Mouse (Mus musculus) limb, embryonic 15.5 days (tissue): ENCODE results near the gene Snrpg. TPM values are rescaled to one million over a fixed set of nuclear protein-coding genes. Genes with fewer than 3 reads are reported as not detected.

Experiments
- ATAC-seq: fragments of 200-750 bp; cut with Nextera tagmentation; 2 replicates; pipeline ENCODE4 v1.8.0; 2017; ENCODE audit warnings: low read depth, moderate TSS enrichment; ENCODE audit not compliant: insufficient number of reproducible peaks, low FRiP score, low TSS enrichment
- H3K27ac ChIP-seq: fragments of 300-500 bp; sonication (generic); 2 replicates; pipeline ENCODE4 v1.5.1; 2015; ENCODE audit warnings: moderate library complexity, mild to moderate bottlenecking, inconsistent platforms
- H3K27me3 ChIP-seq: fragments of 300-500 bp; sonication (generic); 2 replicates; pipeline ENCODE4 v1.6.1; 2015; ENCODE audit warnings: inconsistent platforms
- H3K36me3 ChIP-seq: fragments of 300-500 bp; sonication (generic); 2 replicates; pipeline ENCODE4 v1.6.1; 2015; ENCODE audit warnings: inconsistent platforms
- H3K4me1 ChIP-seq: fragments of 300-500 bp; sonication (generic); 2 replicates; pipeline ENCODE4 v1.6.1; 2015; ENCODE audit warnings: inconsistent platforms
- H3K4me2 ChIP-seq: fragments of 300-500 bp; sonication (generic); 2 replicates; pipeline ENCODE4 v1.6.1; 2015; ENCODE audit warnings: mild to moderate bottlenecking, inconsistent platforms
- H3K4me3 ChIP-seq: fragments of 300-500 bp; sonication (generic); 2 replicates; pipeline ENCODE4 v1.5.1; 2015; ENCODE audit warnings: mild to moderate bottlenecking, inconsistent platforms
- H3K9ac ChIP-seq: fragments of 300-500 bp; sonication (generic); 2 replicates; pipeline ENCODE4 v1.6.1; 2015; ENCODE audit warnings: inconsistent platforms
- H3K9me3 ChIP-seq: fragments of 300-500 bp; sonication (generic); 2 replicates; pipeline ENCODE4 v1.6.1; 2016; ENCODE audit warnings: inconsistent platforms
- WGBS: fragments of 180-500 bp; shearing (Covaris S2); methylation state at CpG from one replicate; pipeline ENCODE4 v1.1.7; 2015; 5-methylcytosine and 5-hydroxymethylcytosine counted together
- polyA plus RNA-seq: library from polyadenylated mRNA; unstranded; fragments of >200 nt; fragmentation: Nextera tagmentation; extraction: Ambion mirVana; gene quantifications from 2 replicates; pipeline ENCODE4 v1.2.1, GENCODE M21; 2015

Gene Snrpg
- polyA plus RNA-seq, 1 experiment from 2014 or later, result 490 TPM

- no peak overlapping the region for H3K4me2 ChIP-seq
- H3K4me3 ChIP-seq, result no peak overlapping the region
- H3K27ac ChIP-seq, result no peak overlapping the region
- no peaks in the 10 kb centered on the region for H3K9me3 ChIP-seq
- peaks cover 7% of the 10 kb centered on the region; the same call in 1 of the 2 replicates for H3K4me1 ChIP-seq
- H3K27me3 ChIP-seq, result no peaks in the 10 kb centered on the region
- 47% methylated on average over 2 of the region's 2 CpGs for WGBS
- H3K36me3 ChIP-seq, result no peaks in the 10 kb centered on the region
- no peak for ATAC-seq
- no peak overlapping the region for H3K9ac ChIP-seq
These were observed 25.0 kb upstream of the Snrpg start for GRCm38 (mm10) chr6:86346063-86346462.

- no peak overlapping the region for H3K4me2 ChIP-seq
- no peak overlapping the region for H3K9ac ChIP-seq
- H3K27ac ChIP-seq, result no peak overlapping the region
- no peak for ATAC-seq
- no peaks in the 10 kb centered on the region for H3K27me3 ChIP-seq
- 0 out of 2 replicates have a peak, but pooled peaks cover 2% of the 10 kb centered on the region for H3K4me1 ChIP-seq
- no peaks in the 10 kb centered on the region for H3K9me3 ChIP-seq
- no peaks in the 10 kb centered on the region for H3K36me3 ChIP-seq
- WGBS, result 54% methylated on average over 7 of the region's 7 CpGs
- H3K4me3 ChIP-seq, result no peak overlapping the region
These were observed 21.8 kb upstream of the Snrpg start for GRCm38 (mm10) chr6:86349257-86349656.

- H3K9ac ChIP-seq, result no peak overlapping the region
- no peaks in the 10 kb centered on the region for H3K36me3 ChIP-seq
- H3K4me1 ChIP-seq, result no peaks in the 10 kb centered on the region
- ATAC-seq, result no peak
- H3K27ac ChIP-seq, result no peak overlapping the region
- H3K4me2 ChIP-seq, result no peak overlapping the region
- no peaks in the 10 kb centered on the region for H3K9me3 ChIP-seq
- WGBS, result 64% methylated on average over 3 of the region's 3 CpGs
- H3K27me3 ChIP-seq, result no peaks in the 10 kb centered on the region
- no peak overlapping the region for H3K4me3 ChIP-seq
These were observed 16.2 kb upstream of the Snrpg start for GRCm38 (mm10) chr6:86354948-86355347.

GRCm38 (mm10) chr6:86356956-86357355 lies 14.1 kb upstream of the Snrpg start:
- no peak overlapping the region for H3K27ac ChIP-seq
- no peak overlapping the region for H3K9ac ChIP-seq
- H3K27me3 ChIP-seq, result no peaks in the 10 kb centered on the region
- no peaks in the 10 kb centered on the region for H3K9me3 ChIP-seq
- no peaks in the 10 kb centered on the region for H3K36me3 ChIP-seq
- no peaks in the 10 kb centered on the region for H3K4me1 ChIP-seq
- WGBS, result 75% methylated on average over 9 of the region's 9 CpGs
- H3K4me2 ChIP-seq, result no peak overlapping the region
- H3K4me3 ChIP-seq, result no peak overlapping the region
- ATAC-seq, result no peak

- H3K4me2 ChIP-seq, result no peak overlapping the region
- peaks cover 5% of the 10 kb centered on the region for H3K4me1 ChIP-seq
- no peak overlapping the region for H3K4me3 ChIP-seq
- no peak overlapping the region for H3K9ac ChIP-seq
- H3K27ac ChIP-seq, result no peak overlapping the region
- H3K9me3 ChIP-seq, result no peaks in the 10 kb centered on the region
- no peak for ATAC-seq
- H3K36me3 ChIP-seq, result no peaks in the 10 kb centered on the region
- WGBS, result 54% methylated on average over 7 of the region's 7 CpGs
- no peaks in the 10 kb centered on the region for H3K27me3 ChIP-seq
These were observed 10.4 kb upstream of the Snrpg start for GRCm38 (mm10) chr6:86360691-86361090.

GRCm38 (mm10) chr6:86361373-86361772 lies 9.7 kb upstream of the Snrpg start:
- Histone ChIP-seq H3K4me3 (no peak overlapping the region), H3K4me2 (no peak overlapping the region), H3K36me3 (no peaks in the 10 kb centered on the region), H3K4me1 (peaks cover 9% of the 10 kb centered on the region), H3K9ac (no peak overlapping the region), H3K27ac (no peak overlapping the region), H3K9me3 (no peaks in the 10 kb centered on the region), H3K27me3 (no peaks in the 10 kb centered on the region)
- ATAC-seq, result no peak
- 84% methylated on average over 7 of the region's 7 CpGs for WGBS

GRCm38 (mm10) chr6:86364442-86365141 lies 6.5 kb upstream of the Snrpg start:
- H3K27ac ChIP-seq, result 0 out of 2 replicates have a peak overlapping the region, but pooled peaks have one; percentile 33
- WGBS, result 2% methylated on average over 17 of the region's 17 CpGs

GRCm38 (mm10) chr6:86365371-86366124 lies 5.6 kb upstream of the Snrpg start, which contains the start of gene Fam136a:
Fam136a (plus strand) TSS chr6:86365646.
- peak within 1 kb of the TSS; percentile 76 for H3K9ac ChIP-seq
- peak within 1 kb of the TSS; percentile 76 for H3K4me3 ChIP-seq
- no peaks in the 10 kb centered on the region for H3K9me3 ChIP-seq
- ATAC-seq, result peak; percentile 94
- H3K27me3 ChIP-seq, result no peaks in the 10 kb centered on the region
- H3K4me1 ChIP-seq, result peaks cover 18% of the 10 kb centered on the region
- peak within 1 kb of the TSS; percentile 80 for H3K27ac ChIP-seq
- WGBS, result under 1% methylated on average over 71 of the region's 76 CpGs
- H3K4me2 ChIP-seq, result peak within 1 kb of the TSS; percentile 94
- H3K36me3 ChIP-seq, result peaks cover 15% of the 10 kb centered on the region

More at GRCm38 (mm10) chr6:86364442-86365141, 6.5 kb upstream of the Snrpg start:
- no peaks in the 10 kb centered on the region for H3K9me3 ChIP-seq
- no peaks in the 10 kb centered on the region for H3K27me3 ChIP-seq
- peak overlapping the region; percentile 76 for H3K4me3 ChIP-seq
- H3K36me3 ChIP-seq, result peaks cover 15% of the 10 kb centered on the region
- H3K9ac ChIP-seq, result peak overlapping the region; percentile 36
- peak overlapping the region; percentile 94 for H3K4me2 ChIP-seq
- H3K4me1 ChIP-seq, result peaks cover 16% of the 10 kb centered on the region
- peak; percentile 45; the same call in 1 of the 2 replicates for ATAC-seq

GRCm38 (mm10) chr6:86366125-86366852 lies 4.8 kb upstream of the Snrpg start:
- 40% methylated on average over 25 of the region's 25 CpGs for WGBS
- Histone ChIP-seq H3K4me3 (peak overlapping the region; percentile 76), H3K27me3 (no peaks in the 10 kb centered on the region), H3K9ac (peak overlapping the region; percentile 76), H3K36me3 (peaks cover 15% of the 10 kb centered on the region), H3K27ac (peak overlapping the region; percentile 80), H3K9me3 (no peaks in the 10 kb centered on the region), H3K4me1 (peaks cover 23% of the 10 kb centered on the region), H3K4me2 (peak overlapping the region; percentile 94)
- no peak for ATAC-seq

GRCm38 (mm10) chr6:86366853-86367249 lies 4.3 kb upstream of the Snrpg start:
- Histone ChIP-seq H3K27ac (no peak overlapping the region), H3K4me3 (no peak overlapping the region), H3K4me2 (peak overlapping the region; percentile 94), H3K9ac (no peak overlapping the region), H3K4me1 (peaks cover 23% of the 10 kb centered on the region), H3K9me3 (no peaks in the 10 kb centered on the region), H3K27me3 (no peaks in the 10 kb centered on the region), H3K36me3 (peaks cover 15% of the 10 kb centered on the region)
- ATAC-seq, result no peak
- WGBS, result 64% methylated on average over 2 of the region's 2 CpGs

GRCm38 (mm10) chr6:86368479-86368878 lies 2.6 kb upstream of the Snrpg start:
- Histone ChIP-seq H3K27ac (no peak overlapping the region), H3K9me3 (no peaks in the 10 kb centered on the region), H3K4me2 (no peak overlapping the region), H3K9ac (no peak overlapping the region), H3K4me1 (peaks cover 33% of the 10 kb centered on the region), H3K36me3 (peaks cover 15% of the 10 kb centered on the region), H3K4me3 (no peak overlapping the region), H3K27me3 (no peaks in the 10 kb centered on the region)
- ATAC-seq, result no peak
- 92% methylated on average over 5 of the region's 5 CpGs for WGBS
